Mouse (Mus musculus) heart, adult 8-10 months (tissue): Measurements from ENCODE around the gene Prcc. TPM values are rescaled to one million over a fixed set of nuclear protein-coding genes. Genes with fewer than 3 reads are reported as not detected.
"Not testable (repeated sequence)": the region's sequence is repeated elsewhere in the genome, so short reads cannot be mapped to it uniquely, and the experiment has no call there.

ENCODE experiments used
- DNase-seq: peaks from one replicate; pipeline ENCODE4 v3.0.0; 2022; ENCODE audit warnings: low spot score
- total RNA-seq, 4 experiments: library from RNA; stranded (reverse); gene quantifications; 2 replicates each; pipeline ENCODE4 v1.2.4; 2022

Gene Prcc
- total RNA-seq, 4 experiments from 2014 or later: 40.7 to 49.8 (median 45.6) TPM

DNA sequence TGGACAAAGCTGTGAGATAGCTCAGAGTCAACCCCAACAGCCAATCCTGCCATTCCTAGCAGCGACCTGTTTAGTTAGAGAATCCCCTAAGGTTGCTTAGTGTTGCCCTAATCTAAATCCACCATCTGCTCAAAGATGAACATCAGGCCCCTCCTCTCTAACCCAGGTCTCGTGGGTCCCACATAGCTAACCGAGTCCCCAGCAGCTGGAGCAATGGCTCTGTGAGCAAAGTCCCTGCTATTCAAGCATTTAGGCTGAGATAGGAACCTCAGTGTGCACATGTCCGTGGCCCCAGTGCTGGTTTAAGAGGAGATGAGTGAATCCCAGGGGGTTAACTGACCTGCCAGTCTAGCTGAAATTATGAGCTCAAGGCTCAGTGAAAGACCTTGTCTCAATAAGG, 39.2 kb downstream of the Prcc start:
- DNase-seq: no peak

DNA sequence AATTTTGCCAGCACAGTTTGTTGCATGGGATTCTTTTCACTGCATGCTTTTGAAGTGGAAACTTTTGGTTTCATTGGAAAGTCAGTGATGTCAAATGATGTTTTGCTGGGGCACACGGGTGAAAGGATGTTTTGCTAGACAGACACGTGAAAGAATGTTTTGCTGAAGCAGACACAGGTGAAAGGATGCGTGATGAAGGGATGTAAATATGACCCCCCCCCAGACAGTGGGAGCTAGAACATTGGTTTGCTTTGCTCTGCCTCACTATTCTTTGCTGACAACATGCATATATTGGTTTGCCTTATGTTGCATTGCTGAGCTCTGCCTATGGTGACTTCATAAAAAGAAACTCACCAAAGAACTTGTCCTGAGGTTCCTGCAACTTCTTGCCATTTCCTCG, 40.4 kb downstream of the Prcc start:
- no peak for DNase-seq

DNA sequence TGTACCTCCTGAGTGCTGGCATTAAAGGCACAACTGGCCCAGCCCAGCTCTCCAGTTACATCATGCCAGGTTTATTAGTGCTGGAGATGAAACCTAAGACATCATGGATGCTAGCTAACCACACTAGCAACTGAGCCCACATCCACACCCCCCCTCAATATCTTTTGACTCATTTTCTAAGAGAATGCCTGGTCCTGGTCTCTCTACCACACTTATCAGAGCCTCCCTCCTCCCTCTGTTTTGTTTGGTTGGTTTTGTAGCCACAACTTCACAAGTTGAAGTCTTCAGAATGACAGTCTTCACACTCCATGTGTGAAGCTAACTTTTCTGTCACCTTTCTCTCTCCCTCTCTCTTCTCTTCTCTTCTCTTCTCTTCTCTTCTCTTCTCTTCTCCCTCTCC, 44.5 kb downstream of the Prcc start:
- DNase-seq: no peak

GRCm38 (mm10) chr3:87838622-87839021, 46.8 kb downstream of the Prcc start:
- peak; percentile 68 for DNase-seq

DNA sequence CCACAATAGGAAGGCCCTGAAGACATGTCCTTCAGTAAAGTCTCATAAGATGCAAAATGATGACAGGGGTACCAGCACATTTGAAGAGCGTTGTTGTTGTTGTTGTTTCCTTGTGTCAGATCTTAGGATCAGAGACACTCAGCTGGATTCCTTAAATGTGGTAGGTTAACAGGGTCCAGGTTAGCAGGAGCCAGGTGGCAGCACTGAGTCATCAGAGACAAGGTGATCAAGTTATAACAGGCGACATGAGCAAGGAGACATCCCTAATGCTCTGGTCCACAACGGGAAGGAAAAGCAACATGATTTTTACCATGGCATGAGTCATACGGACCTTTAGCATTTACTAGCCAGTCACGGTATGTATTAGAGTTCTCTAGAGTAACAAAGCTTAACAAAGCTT, 51.9 kb downstream of the Prcc start:
- no peak for DNase-seq

DNA sequence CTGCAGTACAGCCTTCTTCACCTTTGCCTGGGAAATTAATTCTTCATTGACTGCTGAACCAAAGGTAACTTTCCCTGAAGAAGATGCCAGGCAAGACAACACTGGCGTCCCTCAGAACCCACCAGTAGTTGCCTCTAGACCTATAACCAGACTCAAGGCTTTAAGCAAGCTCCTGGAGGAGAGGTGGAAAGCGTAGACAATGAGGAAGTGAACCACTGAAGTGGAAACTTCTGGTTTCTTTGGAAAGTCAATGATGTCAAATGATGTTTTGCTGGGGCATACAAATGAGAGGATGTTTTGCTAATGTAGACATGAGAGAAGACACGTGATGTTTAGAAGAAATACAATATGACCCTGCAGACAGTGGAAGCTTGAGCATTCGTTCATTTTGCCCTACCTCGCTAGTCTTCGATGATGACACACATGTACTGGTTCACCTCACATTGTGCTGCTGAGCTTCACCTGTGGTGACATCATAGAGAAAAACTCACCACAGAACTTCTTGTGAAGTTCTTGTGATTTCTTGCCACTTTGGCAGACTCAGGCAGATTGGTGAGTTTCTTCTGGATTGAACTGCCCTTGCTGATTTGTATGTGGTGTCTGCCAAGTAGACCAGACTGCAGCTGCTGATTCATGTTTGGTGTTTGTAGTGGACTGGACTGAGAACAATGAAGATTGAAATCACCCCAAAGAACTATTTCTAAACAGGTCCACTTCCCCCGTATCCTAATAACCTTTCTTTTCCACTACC, 53.1 kb downstream of the Prcc start:
- DNase-seq: no peak

- DNase-seq: no peak
Measured at GRCm38 (mm10) chr3:87829025-87829424, 56.4 kb downstream of the Prcc start.

DNA sequence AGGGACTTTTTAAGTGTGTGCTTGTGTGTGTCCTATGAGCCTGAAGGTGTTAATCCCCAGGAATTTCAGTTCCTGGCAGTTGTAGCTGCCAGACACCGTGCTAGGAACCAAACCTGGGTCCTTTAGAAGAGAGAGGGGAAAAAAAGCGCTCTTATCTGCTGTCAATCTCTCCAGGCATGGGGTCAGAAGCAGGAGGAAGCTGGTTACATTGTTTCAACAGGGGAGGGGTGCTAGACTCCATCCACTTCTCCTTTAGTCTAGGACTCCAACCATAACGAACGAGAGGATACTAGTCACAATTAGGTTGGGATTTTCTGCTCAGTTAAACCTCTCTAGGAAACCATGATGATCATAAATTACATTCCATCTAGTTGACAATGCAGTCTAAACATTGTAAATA, 57.0 kb downstream of the Prcc start:
- DNase-seq: no peak

GRCm38 (mm10) chr3:87824206-87824605, 61.2 kb downstream of the Prcc start, which contains the start of gene Pear1:
Gene Pear1 (minus strand): TSS chr3:87824306.
- not testable (repeated sequence) for DNase-seq

- no peak for DNase-seq
Measured at GRCm38 (mm10) chr3:87818226-87818625, 67.2 kb downstream of the Prcc start.

DNA sequence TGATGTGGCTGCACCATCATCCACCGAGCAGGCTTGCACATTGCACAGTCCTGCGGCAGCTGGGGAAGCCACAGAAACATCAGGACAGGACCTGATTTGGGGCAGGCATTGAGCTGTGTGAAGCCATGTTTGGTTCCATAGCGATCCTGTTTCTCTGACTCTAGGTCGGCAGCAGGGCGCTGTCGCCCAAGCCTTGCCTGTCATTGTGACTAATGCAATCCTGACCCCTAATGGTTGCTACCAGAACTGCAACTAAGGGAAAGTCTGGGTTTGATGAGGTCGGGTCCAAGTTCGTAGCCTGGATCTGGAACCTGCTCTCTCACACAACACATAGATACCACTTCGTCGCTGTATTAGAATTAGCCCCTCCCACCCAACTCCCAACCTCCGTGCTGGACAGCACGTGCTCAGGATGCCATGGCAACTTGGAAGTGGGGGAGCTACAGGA, 68.7 kb downstream of the Prcc start:
- DNase-seq: peak; percentile 80

DNA sequence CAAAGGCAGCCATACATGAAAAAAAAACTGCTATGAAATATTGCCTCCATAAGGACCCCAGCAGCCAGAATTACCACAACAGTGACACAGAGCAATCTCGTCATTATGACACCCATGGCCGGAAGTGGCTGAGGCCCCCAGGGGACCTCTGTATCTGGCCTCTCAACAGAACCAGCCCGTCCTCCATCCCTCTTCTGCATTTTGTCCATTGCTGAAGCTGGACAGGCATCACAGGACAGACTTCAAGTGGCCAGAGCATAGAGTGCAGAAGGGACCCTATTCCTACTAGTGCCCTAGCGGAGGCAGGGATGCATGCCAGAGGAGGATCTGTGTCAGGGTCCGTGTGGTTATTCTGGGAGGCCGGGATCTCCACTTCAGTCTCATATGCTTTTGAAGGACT, 69.2 kb downstream of the Prcc start:
- DNase-seq: no peak

- DNase-seq: no peak
Measured at GRCm38 (mm10) chr3:87812873-87813272, 72.5 kb downstream of the Prcc start.

- DNase-seq: no peak
Measured at GRCm38 (mm10) chr3:87812413-87812812, 73.0 kb downstream of the Prcc start.

- DNase-seq: no peak
Measured at GRCm38 (mm10) chr3:87811297-87811696, 74.1 kb downstream of the Prcc start.

DNA sequence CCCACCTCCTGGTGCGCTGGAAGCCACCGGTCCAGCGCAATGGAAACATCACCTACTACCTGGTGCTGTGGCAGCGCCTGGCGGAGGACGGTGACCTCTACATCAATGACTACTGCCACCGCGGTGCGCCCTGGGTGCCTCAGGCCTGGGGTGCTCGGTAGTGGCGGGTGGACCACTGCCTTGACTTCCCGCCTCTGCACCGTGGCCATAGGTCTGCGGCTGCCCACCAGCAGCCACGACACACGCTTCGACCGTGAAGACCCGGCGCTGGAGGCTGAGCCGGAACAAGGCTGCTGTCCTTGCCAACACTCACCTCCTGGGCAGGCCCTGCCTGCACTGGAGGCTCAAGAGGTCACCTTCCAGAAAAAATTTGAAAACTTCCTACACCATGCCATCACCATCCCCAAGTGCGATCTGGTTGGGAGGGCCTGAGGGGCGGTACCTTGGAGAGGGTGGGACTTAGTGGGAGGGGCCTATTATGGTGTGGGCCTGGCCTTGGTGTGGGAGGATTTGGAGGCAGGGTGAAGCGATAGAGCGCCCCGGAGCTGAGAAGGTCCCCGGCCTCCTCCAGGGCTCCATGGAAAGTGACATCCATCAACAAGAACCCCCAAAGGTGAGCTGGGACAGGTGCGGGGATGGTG, 76.0 kb downstream of the Prcc start:
- DNase-seq: no peak

Other genes starting within 250 kb of the Prcc start
- under 1 TPM in 3 of 4 experiments, not detected in 1; 0.09 to 0.31 (median 0.13) TPM for gene Lrrc71, start 137.0 kb downstream of the Prcc start, total RNA-seq
- under 1 TPM in 3 of 4 experiments, not detected in 1; 0.16 to 0.30 (median 0.19) TPM for gene Ntrk1, start 90.4 kb downstream of the Prcc start, total RNA-seq
- not detected for gene Insrr, start 88.7 kb downstream of the Prcc start, total RNA-seq
- 10 to 100 TPM; 14.0 to 19.9 (median 15.4) TPM for gene Pear1, start 61.3 kb downstream of the Prcc start, total RNA-seq
- gene Sh2d2a, start 38.9 kb downstream of the Prcc start, total RNA-seq: under 1 TPM in 2 of 4 experiments, not detected in 2; 0.06 to 0.16 TPM
- 100 to 1,000 TPM; 109 to 118 (median 117) TPM for gene Hdgf, start 20.7 kb upstream of the Prcc start, total RNA-seq
- gene Mrpl24, start 33.9 kb upstream of the Prcc start, total RNA-seq: 10 to 100 TPM; 73.5 to 80.6 (median 77.1) TPM
- gene Isg20l2, start 44.7 kb upstream of the Prcc start, total RNA-seq: 1 to 10 TPM; 9.0 to 9.8 (median 9.7) TPM
- gene Rrnad1, start 45.1 kb upstream of the Prcc start, total RNA-seq: 1 to 10 TPM; 4.6 to 6.7 (median 5.3) TPM
- not detected for gene Crabp2, start 63.1 kb upstream of the Prcc start, total RNA-seq
- gene Nes, start 85.5 kb upstream of the Prcc start, total RNA-seq: 10 to 100 TPM; 10.1 to 25.1 (median 18.9) TPM
- gene Bcan, start 114.6 kb upstream of the Prcc start, total RNA-seq: under 1 TPM in 3 of 4 experiments, not detected in 1; 0.09 to 0.69 (median 0.27) TPM
- not detected for gene Hapln2, start 142.0 kb upstream of the Prcc start, total RNA-seq
- gene Gpatch4, start 157.5 kb upstream of the Prcc start, total RNA-seq: 10 to 100 TPM in 3 of 4 experiments, 1 to 10 TPM in 1; 9.8 to 11.7 (median 10.8) TPM
- 100 to 1,000 TPM in 1 of 4 experiments, 10 to 100 TPM in 3; 94.4 to 103 (median 96.3) TPM for gene Naxe, start 172.9 kb upstream of the Prcc start, total RNA-seq
- not detected for gene Ttc24, start 192.7 kb upstream of the Prcc start, total RNA-seq
- under 1 TPM; 0.22 to 0.80 (median 0.45) TPM for gene Iqgap3, start 196.4 kb upstream of the Prcc start, total RNA-seq